ENCODE assay signal across 14 mouse cellular contexts in genomic region chr14:33348146-33348545, GRCm38 (mm10).
"Had no signal": no experiment of that assay in that cellular context is flagged by ENCODE, and none has a peak within 500 bp of the region (broad histone marks: within the 10 kb centered on the region; RNA-seq: fewer than 3 reads in every experiment).

No protein-coding gene starts in this region.

- H3K4me3 ChIP-seq: liver, embryonic 12.5 days; midbrain, embryonic 10.5 days; midbrain, embryonic 12.5 days; myocyte; neural tube, embryonic 13.5 days; neural tube, embryonic 15.5 days; stomach, embryonic 15.5 days had no signal

- H3K4me1 ChIP-seq: liver, embryonic 12.5 days had no signal

- DNase-seq: midbrain, embryonic 14.5 days; retina, postnatal 1 day; right cerebral cortex, adult 18-20 months; right cerebral cortex, postnatal 14 days; thymus, adult 18-20 months; thymus, postnatal 14 days; thymus, postnatal 36 days had no signal
